Mouse (Mus musculus) forebrain, embryonic 12.5 days (tissue): ENCODE results near the gene Gabrb1. TPM values are rescaled to one million over a fixed set of nuclear protein-coding genes. Genes with fewer than 3 reads are reported as not detected.
A peak's percentile ranks its signal among the peaks of the same experiment; 100 is the strongest.

ENCODE experiments used
- ATAC-seq: fragments of 200-750 bp; cut with Nextera tagmentation; 2 replicates; pipeline ENCODE4 v1.8.0; 2017; ENCODE audit warnings: moderate TSS enrichment; ENCODE audit not compliant: low FRiP score
- H3K27ac ChIP-seq: fragments of 300-500 bp; sonication (generic); 2 replicates; pipeline ENCODE4 v1.5.1; 2016; ENCODE audit warnings: mild to moderate bottlenecking
- H3K27me3 ChIP-seq: fragments of 300-500 bp; sonication (generic); 2 replicates; pipeline ENCODE4 v1.6.1; 2016; ENCODE audit warnings: mild to moderate bottlenecking
- H3K36me3 ChIP-seq: fragments of 300-500 bp; sonication (generic); replicated peaks from 2 replicates; pipeline ENCODE4 v1.6.1; 2016; ENCODE audit warnings: mild to moderate bottlenecking
- H3K4me1 ChIP-seq: fragments of 300-500 bp; sonication (generic); 2 replicates; pipeline ENCODE4 v1.6.1; 2016
- H3K4me2 ChIP-seq: fragments of 300-500 bp; sonication (generic); 2 replicates; pipeline ENCODE4 v1.6.1; 2016; ENCODE audit warnings: mild to moderate bottlenecking, moderate library complexity
- H3K4me3 ChIP-seq: fragments of 300-500 bp; sonication (generic); replicated peaks from 2 replicates; pipeline ENCODE4 v1.5.1; 2016; ENCODE audit warnings: mild to moderate bottlenecking
- H3K9ac ChIP-seq: fragments of 300-500 bp; sonication (generic); 2 replicates; pipeline ENCODE4 v1.6.1; 2016; ENCODE audit warnings: mild to moderate bottlenecking
- H3K9me3 ChIP-seq: fragments of 300-500 bp; sonication (generic); 2 replicates; pipeline ENCODE4 v1.6.1; 2016
- WGBS: fragments of 180-500 bp; shearing (Covaris S2); methylation state at CpG from one replicate; pipeline ENCODE4 v1.1.7; 2016; 5-methylcytosine and 5-hydroxymethylcytosine counted together
- polyA plus RNA-seq: library from polyadenylated mRNA; unstranded; fragments of >200 nt; fragmentation: Nextera tagmentation; extraction: Ambion mirVana; gene quantifications from 2 replicates; pipeline ENCODE4 v1.2.1, GENCODE M21; 2016

Gene Gabrb1
- polyA plus RNA-seq = 1.6 and 2.0 TPM in 2 replicates

GRCm38 (mm10) chr5:71657482-71658114, at the start of gene Gabrb1:
Gene Gabrb1, plus strand, starts transcription at chr5:71658113.
- under 1% methylated on average over 49 of the region's 49 CpGs for WGBS
- peaks cover 16% of the 10 kb centered on the region; the same call in 1 of the 2 replicates for H3K4me1 ChIP-seq
- ATAC-seq = peak; percentile 91
- H3K4me3 ChIP-seq = peak within 1 kb of the TSS; percentile 58
- H3K9me3 ChIP-seq = no peaks in the 10 kb centered on the region
- H3K4me2 ChIP-seq = peak within 1 kb of the TSS; percentile 97
- H3K27ac ChIP-seq = no peak within 1 kb of the TSS
- H3K9ac ChIP-seq = peak within 1 kb of the TSS; percentile 47
- no peaks in the 10 kb centered on the region for H3K36me3 ChIP-seq
- H3K27me3 ChIP-seq = peaks cover 32% of the 10 kb centered on the region

GRCm38 (mm10) chr5:71608735-71609134, 49.2 kb upstream of the Gabrb1 start:
- Histone ChIP-seq H3K4me3 (no peak overlapping the region), H3K4me1 (no peaks in the 10 kb centered on the region), H3K27me3 (no peaks in the 10 kb centered on the region), H3K9me3 (no peaks in the 10 kb centered on the region), H3K27ac (no peak overlapping the region), H3K4me2 (no peak overlapping the region), H3K36me3 (no peaks in the 10 kb centered on the region), H3K9ac (no peak overlapping the region)
- ATAC-seq = no peak
- 84% methylated on average over 1 of the region's 1 CpGs for WGBS

GRCm38 (mm10) chr5:71614311-71614710, 43.6 kb upstream of the Gabrb1 start:
- H3K4me3 ChIP-seq = no peak overlapping the region
- 94% methylated on average over 1 of the region's 1 CpGs for WGBS
- H3K9me3 ChIP-seq = no peaks in the 10 kb centered on the region
- H3K9ac ChIP-seq = no peak overlapping the region
- H3K4me1 ChIP-seq = no peaks in the 10 kb centered on the region
- no peak overlapping the region for H3K27ac ChIP-seq
- H3K4me2 ChIP-seq = no peak overlapping the region
- no peaks in the 10 kb centered on the region for H3K27me3 ChIP-seq
- H3K36me3 ChIP-seq = no peaks in the 10 kb centered on the region
- no peak for ATAC-seq

- Histone ChIP-seq H3K27ac (no peak overlapping the region), H3K27me3 (no peaks in the 10 kb centered on the region), H3K4me3 (no peak overlapping the region), H3K4me2 (no peak overlapping the region), H3K36me3 (no peaks in the 10 kb centered on the region), H3K9me3 (no peaks in the 10 kb centered on the region), H3K9ac (no peak overlapping the region), H3K4me1 (no peaks in the 10 kb centered on the region)
- WGBS = 76% methylated on average over 4 of the region's 4 CpGs
- no peak for ATAC-seq
These were observed 41.2 kb upstream of the Gabrb1 start for GRCm38 (mm10) chr5:71616734-71617133.

GRCm38 (mm10) chr5:71627820-71628219, 30.1 kb upstream of the Gabrb1 start:
- H3K36me3 ChIP-seq = no peaks in the 10 kb centered on the region
- H3K4me1 ChIP-seq = no peaks in the 10 kb centered on the region
- no peak overlapping the region for H3K27ac ChIP-seq
- H3K9ac ChIP-seq = no peak overlapping the region
- no peak for ATAC-seq
- H3K27me3 ChIP-seq = no peaks in the 10 kb centered on the region
- H3K4me2 ChIP-seq = no peak overlapping the region
- WGBS = 94% methylated on average over 3 of the region's 3 CpGs
- no peak overlapping the region for H3K4me3 ChIP-seq
- no peaks in the 10 kb centered on the region for H3K9me3 ChIP-seq

- ATAC-seq = no peak
- Histone ChIP-seq H3K4me1 (no peaks in the 10 kb centered on the region), H3K27ac (no peak overlapping the region), H3K4me2 (no peak overlapping the region), H3K9me3 (no peaks in the 10 kb centered on the region), H3K9ac (no peak overlapping the region), H3K36me3 (no peaks in the 10 kb centered on the region), H3K4me3 (no peak overlapping the region), H3K27me3 (no peaks in the 10 kb centered on the region)
- WGBS = 87% methylated on average over 10 of the region's 10 CpGs
These were observed 18.1 kb upstream of the Gabrb1 start for GRCm38 (mm10) chr5:71639804-71640203.

- Histone ChIP-seq H3K4me3 (no peak overlapping the region), H3K4me1 (no peaks in the 10 kb centered on the region), H3K27me3 (no peaks in the 10 kb centered on the region), H3K4me2 (no peak overlapping the region), H3K36me3 (no peaks in the 10 kb centered on the region), H3K27ac (no peak overlapping the region), H3K9me3 (no peaks in the 10 kb centered on the region), H3K9ac (no peak overlapping the region)
- whole genome bisulfite sequencing = 73% methylated on average over 2 of the region's 2 CpGs
- ATAC-seq = no peak
These were observed 9.8 kb upstream of the Gabrb1 start for GRCm38 (mm10) chr5:71648108-71648507.

- H3K27ac ChIP-seq = no peak overlapping the region
- H3K27me3 ChIP-seq = peaks cover 32% of the 10 kb centered on the region
- H3K9ac ChIP-seq = no peak overlapping the region
- H3K4me1 ChIP-seq = peaks cover 16% of the 10 kb centered on the region; the same call in 1 of the 2 replicates
- H3K36me3 ChIP-seq = no peaks in the 10 kb centered on the region
- H3K4me2 ChIP-seq = no peak overlapping the region
- H3K4me3 ChIP-seq = no peak overlapping the region
- WGBS = 92% methylated on average over 5 of the region's 5 CpGs
- H3K9me3 ChIP-seq = no peaks in the 10 kb centered on the region
- ATAC-seq = no peak
These were observed 3.9 kb upstream of the Gabrb1 start for GRCm38 (mm10) chr5:71654056-71654455.

GRCm38 (mm10) chr5:71656771-71657170, 1.1 kb upstream of the Gabrb1 start:
- Histone ChIP-seq H3K36me3 (no peaks in the 10 kb centered on the region), H3K4me2 (peak overlapping the region; percentile 97), H3K4me3 (peak overlapping the region; percentile 58), H3K9ac (no peak overlapping the region), H3K9me3 (no peaks in the 10 kb centered on the region), H3K27ac (no peak overlapping the region), H3K27me3 (peaks cover 32% of the 10 kb centered on the region), H3K4me1 (peaks cover 16% of the 10 kb centered on the region; the same call in 1 of the 2 replicates)
- WGBS = 4% methylated on average over 10 of the region's 10 CpGs
- ATAC-seq = no peak

- peaks cover 16% of the 10 kb centered on the region; the same call in 1 of the 2 replicates for H3K4me1 ChIP-seq
- H3K9ac ChIP-seq = peak within 1 kb of the TSS; percentile 47
- peaks cover 32% of the 10 kb centered on the region for H3K27me3 ChIP-seq
- no peaks in the 10 kb centered on the region for H3K9me3 ChIP-seq
- peak; percentile 50 for ATAC-seq
- no peak within 1 kb of the TSS for H3K27ac ChIP-seq
- H3K4me3 ChIP-seq = peak within 1 kb of the TSS; percentile 58
- H3K36me3 ChIP-seq = no peaks in the 10 kb centered on the region
- peak within 1 kb of the TSS; percentile 97 for H3K4me2 ChIP-seq
- WGBS = under 1% methylated on average over 15 of the region's 15 CpGs
These were observed 193 bp downstream of the Gabrb1 start, which contains the start of gene Gabra4 for GRCm38 (mm10) chr5:71658115-71658497. Gene Gabra4, minus strand, starts transcription at chr5:71658308.

- Histone ChIP-seq H3K9me3 (no peaks in the 10 kb centered on the region), H3K9ac (no peak overlapping the region), H3K4me2 (no peak overlapping the region), H3K27ac (no peak overlapping the region), H3K4me3 (no peak overlapping the region), H3K27me3 (no peaks in the 10 kb centered on the region), H3K36me3 (no peaks in the 10 kb centered on the region), H3K4me1 (no peaks in the 10 kb centered on the region)
- no peak for ATAC-seq
- 37% methylated on average over 4 of the region's 4 CpGs for WGBS
These were observed 7.7 kb downstream of the Gabrb1 start for GRCm38 (mm10) chr5:71665593-71665992.

- Histone ChIP-seq H3K9ac (0 out of 2 replicates have a peak overlapping the region, but pooled peaks have one; percentile 1), H3K4me3 (peak overlapping the region; percentile 53), H3K27ac (no peak overlapping the region), H3K36me3 (no peaks in the 10 kb centered on the region), H3K4me2 (peak overlapping the region; percentile 94), H3K27me3 (peaks cover 4% of the 10 kb centered on the region; the same call in 1 of the 2 replicates), H3K9me3 (no peaks in the 10 kb centered on the region), H3K4me1 (peaks cover 4% of the 10 kb centered on the region; the same call in 1 of the 2 replicates)
- peak; percentile 27 for ATAC-seq
- under 1% methylated on average over 19 of the region's 19 CpGs for WGBS
These were observed 42.0 kb downstream of the Gabrb1 start for GRCm38 (mm10) chr5:71699696-71700467.
